Mouse (Mus musculus) heart, embryonic 15.5 days (tissue): Measurements from ENCODE around the gene Gm16181. TPM values are rescaled to one million over a fixed set of nuclear protein-coding genes. Genes with fewer than 3 reads are reported as not detected.

Source experiments
- ATAC-seq: fragments of 200-750 bp; cut with Nextera tagmentation; replicated peaks from 2 replicates; pipeline ENCODE4 v1.8.0; 2017; ENCODE audit warnings: low read depth, moderate TSS enrichment; ENCODE audit not compliant: insufficient number of reproducible peaks, insufficient read depth, low FRiP score
- H3K27ac ChIP-seq: fragments of 300-500 bp; sonication (generic); 2 replicates; pipeline ENCODE4 v1.5.1; 2015; ENCODE audit warnings: mild to moderate bottlenecking, inconsistent platforms
- H3K27me3 ChIP-seq: fragments of 300-500 bp; sonication (generic); 2 replicates; pipeline ENCODE4 v1.6.1; 2015; ENCODE audit warnings: inconsistent platforms
- H3K36me3 ChIP-seq: fragments of 300-500 bp; sonication (generic); 2 replicates; pipeline ENCODE4 v1.6.1; 2015; ENCODE audit warnings: mild to moderate bottlenecking, inconsistent platforms
- H3K4me1 ChIP-seq: fragments of 300-500 bp; sonication (generic); replicated peaks from 2 replicates; pipeline ENCODE4 v1.6.1; 2015; ENCODE audit warnings: inconsistent platforms
- H3K4me2 ChIP-seq: fragments of 300-500 bp; sonication (generic); 2 replicates; pipeline ENCODE4 v1.6.1; 2015; ENCODE audit warnings: inconsistent platforms, mild to moderate bottlenecking, moderate library complexity
- H3K4me3 ChIP-seq: fragments of 300-500 bp; sonication (generic); 2 replicates; pipeline ENCODE4 v1.5.1; 2015; ENCODE audit warnings: mild to moderate bottlenecking, inconsistent platforms
- H3K9ac ChIP-seq: fragments of 300-500 bp; sonication (generic); 2 replicates; pipeline ENCODE4 v1.6.1; 2015; ENCODE audit warnings: mild to moderate bottlenecking, inconsistent platforms
- H3K9me3 ChIP-seq: fragments of 300-500 bp; sonication (generic); replicated peaks from 2 replicates; pipeline ENCODE4 v1.6.1; 2016; ENCODE audit warnings: inconsistent platforms
- WGBS: fragments of 180-500 bp; shearing (Covaris S2); methylation state at CpG from one replicate; pipeline ENCODE4 v1.1.7; 2015; ENCODE audit warnings: mixed read lengths; 5-methylcytosine and 5-hydroxymethylcytosine counted together
- polyA plus RNA-seq: library from polyadenylated mRNA; unstranded; fragments of >200 nt; fragmentation: Nextera tagmentation; extraction: Ambion mirVana; gene quantifications from 2 replicates; pipeline ENCODE4 v1.2.1, GENCODE M21; 2015

Gene Gm16181
- polyA plus RNA-seq, 1 experiment from 2014 or later: 0.35 TPM

DNA sequence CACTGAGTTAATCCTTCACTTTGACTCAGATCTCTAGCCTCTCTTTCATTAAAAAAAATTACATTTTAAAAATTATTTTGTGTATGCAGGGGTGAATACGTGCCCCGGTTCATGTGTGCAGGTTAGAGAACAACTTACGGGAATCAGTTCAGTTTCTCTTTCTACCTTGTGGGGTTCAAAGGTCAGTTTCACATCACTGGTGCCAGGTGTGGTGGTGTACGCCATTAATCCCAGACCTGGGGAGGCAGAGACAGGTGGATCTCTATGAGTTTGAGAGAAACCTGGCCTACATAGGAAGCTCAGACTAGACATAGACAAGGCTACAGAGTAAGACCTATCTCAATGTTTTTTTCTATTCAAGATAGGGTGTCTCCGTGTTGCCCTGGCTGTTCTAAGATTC, 7.6 kb upstream of the Gm16181 start:
- Histone ChIP-seq H3K9ac (no peak overlapping the region), H3K27ac (no peak overlapping the region), H3K4me2 (no peak overlapping the region), H3K27me3 (no peaks in the 10 kb centered on the region), H3K4me3 (no peak overlapping the region), H3K9me3 (no peaks in the 10 kb centered on the region), H3K36me3 (no peaks in the 10 kb centered on the region), H3K4me1 (0 out of 2 replicates have a peak, but pooled peaks cover 4% of the 10 kb centered on the region)
- 86% methylated on average over 5 of the region's 5 CpGs for WGBS
- no peak for ATAC-seq

DNA sequence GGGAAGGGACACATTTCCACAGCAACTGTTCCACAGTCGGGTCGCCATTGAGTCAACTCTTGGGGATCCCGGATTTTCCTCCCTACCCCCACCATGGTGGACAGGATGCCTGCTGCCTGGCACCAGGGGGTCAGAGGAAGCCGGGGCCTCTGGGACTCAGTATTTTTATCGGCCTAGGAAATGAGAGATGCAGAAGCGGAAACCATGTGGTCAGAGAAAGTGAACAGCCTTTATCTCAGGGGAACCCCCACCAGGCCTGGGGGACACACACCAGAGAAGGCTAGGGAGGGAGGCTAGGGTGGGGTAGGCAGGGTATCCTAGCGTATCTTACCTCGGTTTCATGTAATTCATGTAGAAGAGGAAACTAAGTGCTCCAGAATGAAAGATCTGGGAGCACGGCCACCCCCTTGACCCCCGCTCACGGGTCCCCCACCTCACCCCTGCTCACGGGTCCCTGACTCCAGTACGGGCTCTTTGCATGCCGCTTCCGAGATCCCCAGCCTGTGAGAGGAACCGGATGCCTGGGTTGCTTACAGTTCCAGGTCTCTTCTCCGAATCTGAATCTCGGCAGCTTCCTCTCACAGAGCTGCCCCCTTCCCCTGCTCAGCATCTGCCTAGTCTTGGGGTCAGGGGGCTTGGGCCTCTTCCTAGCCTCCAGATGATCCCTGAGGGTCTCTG, 2.0 kb upstream of the Gm16181 start:
- Histone ChIP-seq H3K27ac (peak overlapping the region; percentile 58), H3K4me3 (no peak overlapping the region), H3K36me3 (peaks cover 6% of the 10 kb centered on the region; the same call in 1 of the 2 replicates), H3K9ac (no peak overlapping the region), H3K4me2 (peak overlapping the region; percentile 33), H3K27me3 (no peaks in the 10 kb centered on the region), H3K4me1 (peaks cover 32% of the 10 kb centered on the region), H3K9me3 (no peaks in the 10 kb centered on the region)
- 56% methylated on average over 18 of the region's 18 CpGs for WGBS
- peak; percentile 72 for ATAC-seq

DNA sequence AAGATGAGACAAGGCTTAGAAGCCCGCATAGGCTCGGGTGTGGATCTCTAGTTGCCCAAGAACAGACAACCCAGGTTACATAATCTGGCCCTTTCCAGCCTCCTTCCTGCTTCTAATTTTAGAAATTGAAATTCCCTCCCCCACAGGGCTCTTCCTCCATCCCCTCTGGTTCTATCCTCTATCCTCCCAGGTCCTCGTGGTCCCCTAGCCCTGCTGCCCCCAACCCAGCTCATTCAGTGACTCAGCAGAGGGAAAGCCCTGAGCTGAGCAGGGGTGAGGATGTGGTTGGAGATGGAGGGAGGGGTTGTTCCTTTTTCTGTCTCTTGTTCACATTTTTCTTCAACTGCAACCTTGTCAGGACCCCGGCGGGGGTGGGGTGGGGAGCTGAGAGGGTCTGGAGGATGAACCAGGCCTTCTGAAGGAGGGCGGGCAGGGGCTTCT, 1.0 kb upstream of the Gm16181 start:
- Histone ChIP-seq H3K9ac (no peak overlapping the region), H3K9me3 (no peaks in the 10 kb centered on the region), H3K4me1 (peaks cover 29% of the 10 kb centered on the region), H3K36me3 (peaks cover 6% of the 10 kb centered on the region; the same call in 1 of the 2 replicates), H3K27ac (peak overlapping the region; percentile 58), H3K4me3 (no peak overlapping the region), H3K4me2 (no peak overlapping the region), H3K27me3 (no peaks in the 10 kb centered on the region)
- 54% methylated on average over 6 of the region's 6 CpGs for WGBS
- ATAC-seq: no peak

GRCm38 (mm10) chr17:35222299-35222698, 1.7 kb downstream of the Gm16181 start:
- H3K27ac ChIP-seq: peak overlapping the region; percentile 39
- no peaks in the 10 kb centered on the region for H3K27me3 ChIP-seq
- 51% methylated on average over 6 of the region's 6 CpGs for WGBS
- no peak overlapping the region for H3K4me3 ChIP-seq
- H3K4me1 ChIP-seq: peaks cover 34% of the 10 kb centered on the region
- ATAC-seq: no peak
- no peaks in the 10 kb centered on the region for H3K9me3 ChIP-seq
- peaks cover 16% of the 10 kb centered on the region; the same call in 1 of the 2 replicates for H3K36me3 ChIP-seq
- H3K4me2 ChIP-seq: no peak overlapping the region
- H3K9ac ChIP-seq: no peak overlapping the region

- H3K27me3 ChIP-seq: no peaks in the 10 kb centered on the region
- no peaks in the 10 kb centered on the region for H3K9me3 ChIP-seq
- 99% methylated on average over 4 of the region's 4 CpGs for WGBS
- H3K4me1 ChIP-seq: peaks cover 22% of the 10 kb centered on the region
- no peak overlapping the region for H3K9ac ChIP-seq
- ATAC-seq: no peak
- H3K27ac ChIP-seq: no peak overlapping the region
- H3K36me3 ChIP-seq: peaks cover 36% of the 10 kb centered on the region
- no peak overlapping the region for H3K4me3 ChIP-seq
- H3K4me2 ChIP-seq: no peak overlapping the region
Observed at GRCm38 (mm10) chr17:35224641-35225040, 4.0 kb downstream of the Gm16181 start.

DNA sequence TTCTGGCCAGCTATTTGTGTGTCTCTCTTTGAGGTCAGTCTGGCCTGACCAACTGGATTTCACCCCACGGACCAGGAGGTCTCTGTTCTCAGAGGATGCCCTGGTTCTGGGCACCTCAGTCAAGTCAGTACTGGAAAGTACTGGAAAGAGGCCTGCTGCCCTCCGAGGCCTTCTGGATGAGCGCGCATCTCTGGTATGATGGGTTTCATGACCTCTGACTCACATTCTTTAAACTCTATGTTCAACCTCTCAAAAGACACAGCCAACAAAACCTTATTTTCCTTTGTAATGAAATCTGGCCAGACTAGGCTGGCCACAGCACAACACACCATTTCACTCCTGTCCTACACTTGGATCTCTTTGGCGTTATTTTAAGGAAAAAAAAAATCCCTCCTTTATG, 4.8 kb downstream of the Gm16181 start:
- no peak for ATAC-seq
- Histone ChIP-seq H3K9ac (no peak overlapping the region), H3K27me3 (no peaks in the 10 kb centered on the region), H3K4me2 (no peak overlapping the region), H3K9me3 (no peaks in the 10 kb centered on the region), H3K4me1 (peaks cover 14% of the 10 kb centered on the region), H3K4me3 (no peak overlapping the region), H3K27ac (no peak overlapping the region), H3K36me3 (peaks cover 37% of the 10 kb centered on the region)
- WGBS: 90% methylated on average over 5 of the region's 5 CpGs

- Histone ChIP-seq H3K4me3 (no peak overlapping the region), H3K9ac (no peak overlapping the region), H3K4me1 (0 out of 2 replicates have a peak, but pooled peaks cover 7% of the 10 kb centered on the region), H3K9me3 (no peaks in the 10 kb centered on the region), H3K27me3 (no peaks in the 10 kb centered on the region), H3K36me3 (peaks cover 42% of the 10 kb centered on the region), H3K4me2 (no peak overlapping the region), H3K27ac (no peak overlapping the region)
- WGBS: 74% methylated on average over 14 of the region's 14 CpGs
- ATAC-seq: no peak
Observed at GRCm38 (mm10) chr17:35226561-35227046, 6.0 kb downstream of the Gm16181 start.

DNA sequence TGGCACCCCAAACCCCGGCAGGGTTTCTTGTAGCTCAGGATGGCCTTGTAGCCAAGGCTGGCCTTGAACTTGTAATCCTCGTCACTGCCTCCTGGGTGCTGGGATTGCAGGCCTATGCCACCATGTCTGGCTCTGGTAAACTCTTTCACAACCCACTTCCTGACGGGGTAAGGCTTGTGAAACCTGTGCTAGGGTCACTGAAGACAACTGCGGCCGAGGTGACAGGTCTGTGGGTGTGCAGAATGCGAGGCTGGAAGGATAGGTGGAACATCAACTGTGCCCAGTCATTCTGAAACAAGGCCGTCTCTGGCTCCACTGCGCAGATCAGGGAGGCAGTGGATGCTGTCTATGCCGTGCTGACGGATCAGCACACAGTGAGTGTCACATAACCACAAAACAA, 10.4 kb downstream of the Gm16181 start:
- Histone ChIP-seq H3K27ac (no peak overlapping the region), H3K36me3 (peaks cover 37% of the 10 kb centered on the region), H3K4me2 (no peak overlapping the region), H3K27me3 (no peaks in the 10 kb centered on the region), H3K9me3 (no peaks in the 10 kb centered on the region), H3K4me1 (peaks cover 37% of the 10 kb centered on the region), H3K9ac (no peak overlapping the region), H3K4me3 (no peak overlapping the region)
- no peak for ATAC-seq
- WGBS: 87% methylated on average over 10 of the region's 10 CpGs

DNA sequence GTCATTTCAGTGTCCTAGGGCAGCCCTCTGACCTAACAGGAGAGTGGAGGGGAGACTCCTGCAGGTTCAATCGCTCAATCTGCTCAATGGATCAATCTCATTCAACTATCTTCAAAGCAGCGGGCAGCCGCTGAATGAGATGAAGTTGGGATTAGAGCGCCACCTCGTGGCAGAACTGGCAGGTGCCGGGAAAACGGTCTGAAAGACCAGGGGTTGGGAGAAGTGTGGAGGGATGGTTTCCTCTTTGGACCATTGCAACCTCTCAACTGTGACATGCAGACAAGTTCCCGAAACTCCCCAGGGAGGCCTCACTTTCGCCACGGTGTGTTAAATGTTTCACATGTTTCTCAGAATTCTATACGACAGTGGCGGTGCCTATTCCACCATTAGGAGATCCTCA, 11.4 kb downstream of the Gm16181 start:
- Histone ChIP-seq H3K4me2 (no peak overlapping the region), H3K36me3 (peaks cover 35% of the 10 kb centered on the region), H3K9me3 (no peaks in the 10 kb centered on the region), H3K27ac (peak overlapping the region; percentile 96; the same call in 1 of the 2 replicates), H3K9ac (no peak overlapping the region), H3K27me3 (no peaks in the 10 kb centered on the region), H3K4me1 (peaks cover 34% of the 10 kb centered on the region), H3K4me3 (no peak overlapping the region)
- 10% methylated on average over 12 of the region's 12 CpGs for WGBS
- ATAC-seq: no peak

- WGBS: 68% methylated on average over 5 of the region's 5 CpGs
- no peaks in the 10 kb centered on the region for H3K27me3 ChIP-seq
- H3K27ac ChIP-seq: peak overlapping the region; percentile 96
- no peak overlapping the region for H3K4me3 ChIP-seq
- ATAC-seq: no peak
- no peak overlapping the region; the same call in 1 of the 2 replicates for H3K4me2 ChIP-seq
- no peak overlapping the region for H3K9ac ChIP-seq
- H3K36me3 ChIP-seq: peaks cover 29% of the 10 kb centered on the region
- H3K4me1 ChIP-seq: peaks cover 34% of the 10 kb centered on the region
- H3K9me3 ChIP-seq: no peaks in the 10 kb centered on the region
Observed at GRCm38 (mm10) chr17:35232659-35233058, 12.0 kb downstream of the Gm16181 start.

GRCm38 (mm10) chr17:35233114-35233980, 12.7 kb downstream of the Gm16181 start, which contains the start of gene Atp6v1g2:
Atp6v1g2 (plus strand) TSS chr17:35233660.
- ATAC-seq: no peak
- H3K9me3 ChIP-seq: no peaks in the 10 kb centered on the region
- 48% methylated on average over 18 of the region's 18 CpGs for whole genome bisulfite sequencing
- H3K4me2 ChIP-seq: peak within 1 kb of the TSS; percentile 90
- H3K4me1 ChIP-seq: peaks cover 34% of the 10 kb centered on the region
- peak within 1 kb of the TSS; percentile 63 for H3K4me3 ChIP-seq
- H3K27ac ChIP-seq: peak within 1 kb of the TSS; percentile 96
- peaks cover 24% of the 10 kb centered on the region for H3K36me3 ChIP-seq
- no peak within 1 kb of the TSS; the same call in 1 of the 2 replicates for H3K9ac ChIP-seq
- H3K27me3 ChIP-seq: no peaks in the 10 kb centered on the region
